Mouse (Mus musculus) testis, adult 2 months (tissue): Measurements from ENCODE around the gene Wdr19. TPM values are rescaled to one million over a fixed set of nuclear protein-coding genes. Genes with fewer than 3 reads are reported as not detected.
A peak's percentile ranks its signal among the peaks of the same experiment; 100 is the strongest.

Experiments
- H3K27ac ChIP-seq: fragments of 200-500 bp; 2 replicates; pipeline ENCODE4 v1.5.1; 2012; ENCODE audit warnings: low read depth, low read length; ENCODE audit not compliant: control insufficient read depth, insufficient read depth
- H3K27me3 ChIP-seq: fragments of 200-500 bp; 2 replicates; pipeline ENCODE4 v1.6.1; 2012; ENCODE audit warnings: mild to moderate bottlenecking, low read length, moderate library complexity; ENCODE audit not compliant: control insufficient read depth, insufficient read depth
- H3K36me3 ChIP-seq: fragments of 200-500 bp; 2 replicates; pipeline ENCODE4 v1.6.1; 2012; ENCODE audit warnings: mild to moderate bottlenecking, low read length; ENCODE audit not compliant: control insufficient read depth, insufficient read depth
- H3K4me1 ChIP-seq: fragments of 200-500 bp; 2 replicates; pipeline ENCODE4 v1.6.1; 2012; ENCODE audit warnings: low read length; ENCODE audit not compliant: control insufficient read depth, insufficient read depth
- H3K4me3 ChIP-seq: fragments of 200-500 bp; 2 replicates; pipeline ENCODE4 v1.5.1; 2012; ENCODE audit warnings: low read depth, mild to moderate bottlenecking, low read length, moderate library complexity, mixed read lengths; ENCODE audit not compliant: control insufficient read depth
- CTCF ChIP-seq: fragments of 200-500 bp; IDR thresholded peaks from 2 replicates; pipeline ENCODE4 v1.5.1; 2012; ENCODE audit warnings: low read depth, mild to moderate bottlenecking, inconsistent platforms, low read length, moderate library complexity; ENCODE audit not compliant: control insufficient read depth, insufficient read depth, insufficient replicate concordance
- POLR2A ChIP-seq: fragments of 200-500 bp; IDR thresholded peaks from 2 replicates; pipeline ENCODE4 v1.6.1; 2012; ENCODE audit warnings: low read depth, mild to moderate bottlenecking, inconsistent platforms, low read length, moderate library complexity; ENCODE audit not compliant: control insufficient read depth
- polyA plus RNA-seq: library from polyadenylated mRNA; depleted of rRNA; stranded (reverse); fragments of >200 nt; gene quantifications from 2 replicates; pipeline ENCODE4 v1.2.3, GENCODE M21; 2012

Gene Wdr19
- polyA plus RNA-seq, 1 experiment: 19.4 TPM

- Histone ChIP-seq H3K4me1 (peaks cover 9% of the 10 kb centered on the region), H3K36me3 (no peaks in the 10 kb centered on the region), H3K4me3 (no peak overlapping the region), H3K27me3 (no peaks in the 10 kb centered on the region), H3K27ac (no peak overlapping the region)
- no peak for TF ChIP-seq POLR2A
- TF ChIP-seq CTCF: no peak
These were observed 22.4 kb upstream of the Wdr19 start for GRCm38 (mm10) chr5:65177026-65177514.

DNA sequence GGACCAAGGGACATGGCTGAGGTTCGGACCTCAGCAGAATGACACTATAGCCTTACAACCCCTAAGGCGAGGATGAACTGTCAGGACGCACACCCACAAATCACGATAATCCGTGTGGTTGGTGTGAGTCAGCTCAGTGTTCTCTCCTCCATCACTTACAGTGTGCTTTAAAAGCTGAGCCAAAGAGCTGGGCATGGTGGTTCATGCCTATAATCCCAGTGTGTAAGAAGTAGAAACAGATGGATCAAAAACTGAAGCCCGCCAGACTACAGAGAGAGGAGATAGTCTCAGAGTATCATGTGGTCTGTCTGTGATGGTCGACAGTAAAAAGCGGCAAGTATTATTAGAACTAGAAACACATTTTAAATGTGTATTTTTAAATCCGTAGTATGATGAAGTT lies 21.0 kb upstream of the Wdr19 start:
- no peaks in the 10 kb centered on the region for H3K27me3 ChIP-seq
- no peaks in the 10 kb centered on the region for H3K36me3 ChIP-seq
- peaks cover 9% of the 10 kb centered on the region for H3K4me1 ChIP-seq
- H3K27ac ChIP-seq: no peak overlapping the region
- TF ChIP-seq CTCF (no peak), POLR2A (no peak)
- no peak overlapping the region for H3K4me3 ChIP-seq

DNA sequence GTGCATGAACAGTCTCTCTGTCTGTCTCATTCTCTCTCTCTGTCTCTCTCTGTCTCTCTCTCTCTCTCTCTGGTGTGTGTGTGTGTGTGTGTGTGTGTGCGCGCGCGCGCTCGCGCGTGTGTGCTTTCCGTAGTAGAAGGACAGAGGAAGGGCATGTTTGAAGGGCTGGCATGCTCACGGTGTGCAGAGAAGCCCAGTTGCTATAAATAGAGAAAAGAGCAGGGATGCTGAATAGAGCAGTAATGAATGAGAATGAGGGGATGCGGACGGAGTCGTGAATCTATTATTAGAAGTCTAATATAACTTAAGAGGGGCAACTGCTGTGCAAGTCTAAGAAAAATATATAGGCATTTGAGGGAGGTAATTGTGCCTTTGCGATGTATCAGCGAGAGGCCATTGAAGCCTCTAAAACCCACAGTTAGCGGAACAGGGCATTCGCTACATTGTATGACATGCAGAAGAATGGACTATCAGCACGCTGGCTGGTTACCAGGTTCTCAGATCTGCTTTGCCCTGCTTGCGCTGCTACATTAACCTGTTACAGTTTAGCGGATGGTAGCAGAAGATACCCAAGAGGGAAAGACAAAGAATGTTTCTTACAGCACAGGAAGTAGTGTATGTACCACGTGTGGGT lies 18.2 kb upstream of the Wdr19 start:
- Histone ChIP-seq H3K36me3 (no peaks in the 10 kb centered on the region), H3K27ac (no peak overlapping the region; the same call in 1 of the 2 replicates), H3K4me1 (no peaks in the 10 kb centered on the region), H3K27me3 (no peaks in the 10 kb centered on the region), H3K4me3 (no peak overlapping the region)
- TF ChIP-seq CTCF (no peak), POLR2A (no peak)

- H3K27me3 ChIP-seq: no peaks in the 10 kb centered on the region
- H3K27ac ChIP-seq: peak overlapping the region; percentile 41
- no peaks in the 10 kb centered on the region for H3K36me3 ChIP-seq
- no peak overlapping the region for H3K4me3 ChIP-seq
- TF ChIP-seq POLR2A: no peak
- TF ChIP-seq CTCF: no peak
- no peaks in the 10 kb centered on the region for H3K4me1 ChIP-seq
These were observed 17.7 kb upstream of the Wdr19 start for GRCm38 (mm10) chr5:65181794-65182169.

DNA sequence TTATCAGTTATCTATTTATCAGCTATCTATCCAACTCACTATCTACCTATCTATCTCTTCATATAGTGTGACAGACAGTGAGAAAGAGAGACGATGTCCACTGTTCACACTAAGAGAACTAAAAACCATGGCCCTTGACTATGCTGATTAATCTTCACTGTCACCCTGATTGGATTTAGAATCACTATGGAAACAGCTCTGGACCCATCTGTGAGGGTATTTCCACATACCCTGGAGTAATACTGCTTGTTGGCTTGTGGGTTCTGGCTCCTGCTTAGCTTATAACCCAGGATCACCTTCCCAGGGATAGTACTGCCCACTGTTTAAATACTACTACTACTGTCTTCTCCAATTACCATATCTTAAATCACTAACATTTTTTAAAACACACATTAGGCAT lies 17.2 kb upstream of the Wdr19 start:
- TF ChIP-seq CTCF (no peak), POLR2A (no peak)
- no peaks in the 10 kb centered on the region for H3K27me3 ChIP-seq
- no peaks in the 10 kb centered on the region for H3K4me1 ChIP-seq
- no peaks in the 10 kb centered on the region for H3K36me3 ChIP-seq
- no peak overlapping the region for H3K4me3 ChIP-seq
- no peak overlapping the region for H3K27ac ChIP-seq

DNA sequence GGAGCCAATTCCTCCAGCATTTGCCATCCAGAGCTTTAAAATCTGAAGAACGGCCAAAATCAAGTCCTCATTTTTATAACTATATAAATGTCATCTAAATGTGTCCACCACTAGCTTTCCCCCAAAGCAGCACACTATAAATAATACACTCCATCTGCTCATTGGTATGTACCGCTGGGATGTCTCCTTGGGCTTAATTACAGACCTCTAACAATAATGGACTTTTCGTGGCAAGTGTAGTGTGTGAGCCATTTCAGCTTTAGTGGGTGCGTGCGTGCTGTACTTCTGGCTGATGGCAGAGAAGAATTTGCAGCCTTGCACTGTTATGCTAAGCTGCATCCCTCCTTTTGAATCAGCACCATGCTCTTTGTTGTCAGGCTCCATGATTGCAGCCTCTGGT lies 7.9 kb upstream of the Wdr19 start:
- no peaks in the 10 kb centered on the region for H3K36me3 ChIP-seq
- H3K27ac ChIP-seq: no peak overlapping the region
- no peaks in the 10 kb centered on the region for H3K27me3 ChIP-seq
- H3K4me3 ChIP-seq: no peak overlapping the region
- no peak for TF ChIP-seq POLR2A
- no peak for TF ChIP-seq CTCF
- H3K4me1 ChIP-seq: no peaks in the 10 kb centered on the region

DNA sequence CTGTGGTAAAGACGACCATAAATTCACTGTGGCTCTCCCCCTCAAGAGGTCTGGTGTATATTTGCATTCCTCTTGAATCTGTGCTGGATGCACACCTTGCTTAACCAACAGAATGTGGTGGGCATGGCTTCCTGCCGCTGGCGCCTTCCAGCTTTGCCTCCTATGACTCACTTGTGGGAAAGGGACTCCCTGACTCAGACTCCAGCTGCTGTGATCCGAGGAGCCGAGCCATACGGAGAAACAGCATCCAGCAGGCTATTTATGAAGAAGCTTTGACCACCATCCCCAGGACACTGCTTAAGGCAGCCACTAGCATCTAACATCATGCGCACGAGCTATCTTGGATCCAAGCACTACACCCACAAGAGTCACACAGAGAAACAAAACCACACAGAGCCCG lies 5.1 kb upstream of the Wdr19 start:
- H3K27ac ChIP-seq: no peak overlapping the region
- H3K36me3 ChIP-seq: no peaks in the 10 kb centered on the region
- H3K4me1 ChIP-seq: no peaks in the 10 kb centered on the region
- H3K27me3 ChIP-seq: no peaks in the 10 kb centered on the region
- no peak overlapping the region for H3K4me3 ChIP-seq
- TF ChIP-seq POLR2A: no peak

DNA sequence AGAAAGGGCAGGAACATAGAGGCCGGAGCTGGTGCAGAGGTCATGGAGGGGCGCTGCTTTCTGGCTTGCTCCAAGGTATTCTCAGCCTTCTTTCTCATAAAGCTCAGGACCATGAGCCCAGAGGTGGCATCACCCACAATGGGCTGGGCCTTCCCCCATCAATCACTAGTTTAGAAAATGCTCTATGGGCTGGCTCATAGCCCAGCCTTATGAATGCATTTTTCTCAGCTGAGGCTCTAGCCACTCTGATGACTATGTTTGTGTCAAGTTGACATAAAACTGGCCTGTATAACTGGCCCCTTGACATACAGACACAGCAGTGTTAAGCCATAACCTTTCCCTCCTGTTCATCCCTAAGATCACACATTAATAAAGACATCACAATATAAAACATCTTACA lies 5.2 kb downstream of the Wdr19 start:
- H3K4me3 ChIP-seq: no peak overlapping the region
- peaks cover 2% of the 10 kb centered on the region; the same call in 1 of the 2 replicates for H3K4me1 ChIP-seq
- TF ChIP-seq POLR2A (no peak), CTCF (no peak)
- no peaks in the 10 kb centered on the region for H3K27me3 ChIP-seq
- H3K27ac ChIP-seq: no peak overlapping the region
- no peaks in the 10 kb centered on the region for H3K36me3 ChIP-seq
